Mouse (Mus musculus) G1E (cell line): ENCODE measurements at regions not wholly inside any gene's neighbourhood (a gene's known extent, or its start where the extent isn't known, plus 50 kb on each side); places are given as distances from the start of the nearest gene placed in this dataset.

Experiments used
- CTCF ChIP-seq: IDR thresholded peaks from 2 replicates; pipeline ENCODE4 v1.5.1; 2012; ENCODE audit warnings: low read depth, low read length, inconsistent platforms, mixed read lengths
- GATA1 ChIP-seq: IDR thresholded peaks from 2 replicates; pipeline ENCODE4 v1.6.1; 2012; ENCODE audit warnings: borderline replicate concordance, low read length, inconsistent platforms, mixed read lengths
- POLR2AphosphoS5 ChIP-seq: IDR thresholded peaks from 2 replicates; pipeline ENCODE4 v1.6.1; 2012; ENCODE audit warnings: low read depth, low read length, inconsistent platforms; ENCODE audit not compliant: insufficient replicate concordance
- TAL1 ChIP-seq: conservative IDR thresholded peaks from 2 replicates; pipeline ENCODE4 v1.6.1; 2012; ENCODE audit warnings: low read depth, low read length, inconsistent platforms, mixed read lengths

DNA sequence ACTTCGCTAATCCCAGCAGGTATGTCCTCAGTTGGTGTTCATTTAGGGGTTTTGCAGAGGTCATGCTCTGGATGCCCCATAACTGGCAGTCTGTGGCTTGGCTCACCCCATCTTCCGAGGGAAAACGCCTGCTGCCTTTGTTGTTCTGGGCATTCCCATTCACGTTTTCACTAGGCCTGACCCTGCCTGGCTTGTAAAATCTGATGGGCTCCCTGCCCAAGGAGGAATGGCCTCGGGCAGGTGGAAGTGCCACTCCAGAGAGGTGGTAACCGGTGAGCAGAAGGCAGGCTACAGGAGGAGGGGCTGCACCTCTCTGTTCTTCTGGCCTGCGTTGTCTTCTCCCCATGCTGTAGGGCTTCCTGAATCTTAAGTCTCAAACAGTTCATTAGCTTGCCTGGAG is 342.6 kb upstream of the Klf4 start:
- TF ChIP-seq TAL1: no peak
- TF ChIP-seq POLR2AphosphoS5: no peak
- TF ChIP-seq CTCF: no peak
- TF ChIP-seq GATA1: no peak
